Mouse (Mus musculus) midbrain, postnatal 0 days (tissue): ENCODE data around the gene Pelp1. TPM values are rescaled to one million over a fixed set of nuclear protein-coding genes. Genes with fewer than 3 reads are reported as not detected.

ENCODE experiments used
- ATAC-seq: fragments of 200-750 bp; cut with Nextera tagmentation; 2 replicates; pipeline ENCODE4 v1.8.0; 2017; ENCODE audit warnings: moderate number of reproducible peaks, mild to moderate bottlenecking, moderate TSS enrichment, moderate library complexity; ENCODE audit not compliant: low FRiP score
- DNase-seq: peaks from one replicate; pipeline ENCODE4 v3.0.0-alpha.2; 2015; ENCODE audit warnings: low spot score
- H3K27ac ChIP-seq: fragments of 300-500 bp; sonication (generic); 2 replicates; pipeline ENCODE4 v1.5.1; 2014; ENCODE audit warnings: low read depth, mild to moderate bottlenecking, low read length, mixed read lengths
- H3K27me3 ChIP-seq: fragments of 300-500 bp; sonication (generic); 2 replicates; pipeline ENCODE4 v1.6.1; 2014; ENCODE audit warnings: low read length, control low read depth, mixed read lengths; ENCODE audit not compliant: insufficient read depth
- H3K36me3 ChIP-seq: fragments of 300-500 bp; sonication (generic); 2 replicates; pipeline ENCODE4 v1.6.1; 2014; ENCODE audit warnings: low read length, control low read depth, mixed read lengths; ENCODE audit not compliant: insufficient read depth
- H3K4me1 ChIP-seq: fragments of 300-500 bp; sonication (generic); 2 replicates; pipeline ENCODE4 v1.6.1; 2014; ENCODE audit warnings: mild to moderate bottlenecking, control low read depth, antibody characterized with exemption, low read length, mixed read lengths; ENCODE audit not compliant: insufficient read depth
- H3K4me2 ChIP-seq: fragments of 300-500 bp; sonication (generic); 2 replicates; pipeline ENCODE4 v1.6.1; 2014; ENCODE audit warnings: low read depth, mild to moderate bottlenecking, low read length, mixed read lengths; ENCODE audit not compliant: poor library complexity, severe bottlenecking
- H3K4me3 ChIP-seq: fragments of 300-500 bp; sonication (generic); 2 replicates; pipeline ENCODE4 v1.5.1; 2014; ENCODE audit warnings: low read depth, mild to moderate bottlenecking, low read length, moderate library complexity
- H3K9ac ChIP-seq: fragments of 300-500 bp; sonication (generic); replicated peaks from 2 replicates; pipeline ENCODE4 v1.6.1; 2014; ENCODE audit warnings: mild to moderate bottlenecking, low read length, moderate library complexity, mixed read lengths; ENCODE audit not compliant: poor library complexity, severe bottlenecking
- H3K9me3 ChIP-seq: fragments of 300-500 bp; sonication (generic); 2 replicates; pipeline ENCODE4 v1.6.1; 2016; ENCODE audit warnings: low read length, control low read depth
- CTCF ChIP-seq: IDR thresholded peaks from 2 replicates; pipeline ENCODE4 v1.5.1; 2016; ENCODE audit warnings: antibody characterized with exemption, mild to moderate bottlenecking
- WGBS: fragments of 180-500 bp; shearing (Covaris S2); extraction: QIAGEN DNeasy Blood & Tissue Kit; methylation state at CpG from one replicate; pipeline ENCODE4 v1.1.7; 2014; 5-methylcytosine and 5-hydroxymethylcytosine counted together
- polyA plus RNA-seq: library from polyadenylated mRNA; unstranded; fragments of >200 nt; fragmentation: Nextera tagmentation; extraction: Ambion mirVana; gene quantifications from 2 replicates; pipeline ENCODE4 v1.2.1, GENCODE M21; 2015
- total RNA-seq: library from RNA; depleted of rRNA; stranded (reverse); fragments of >200 nt; gene quantifications from 2 replicates; pipeline ENCODE4 v1.2.3, GENCODE M21; 2014

Gene Pelp1
- total and polyA plus RNA-seq, 2 experiments from 2014 or later, result 28.0 to 35.6 TPM

GRCm38 (mm10) chr11:70438728-70439374 is 29.0 kb upstream of the Pelp1 start:
- H3K27me3 ChIP-seq, result no peaks in the 10 kb centered on the region
- peaks cover 52% of the 10 kb centered on the region for H3K36me3 ChIP-seq
- H3K4me2 ChIP-seq, result no peak overlapping the region
- peaks cover 2% of the 10 kb centered on the region for H3K4me1 ChIP-seq
- DNase-seq (no peak), ATAC-seq (no peak)
- H3K4me3 ChIP-seq, result no peak overlapping the region
- no peaks in the 10 kb centered on the region for H3K9me3 ChIP-seq
- H3K27ac ChIP-seq, result no peak overlapping the region
- no peak for TF ChIP-seq CTCF
- 92% methylated on average over 7 of the region's 7 CpGs for WGBS
- no peak overlapping the region for H3K9ac ChIP-seq

GRCm38 (mm10) chr11:70437426-70437825 is 27.6 kb upstream of the Pelp1 start:
- no peak for TF ChIP-seq CTCF
- WGBS, result 91% methylated on average over 6 of the region's 6 CpGs
- Histone ChIP-seq H3K27me3 (no peaks in the 10 kb centered on the region), H3K27ac (no peak overlapping the region), H3K4me2 (no peak overlapping the region), H3K36me3 (peaks cover 52% of the 10 kb centered on the region), H3K4me3 (no peak overlapping the region), H3K4me1 (peaks cover 8% of the 10 kb centered on the region), H3K9me3 (no peaks in the 10 kb centered on the region), H3K9ac (no peak overlapping the region)
- ATAC-seq (no peak), DNase-seq (no peak)

- H3K36me3 ChIP-seq, result peaks cover 45% of the 10 kb centered on the region
- WGBS, result 83% methylated on average over 5 of the region's 5 CpGs
Measured at GRCm38 (mm10) chr11:70435476-70435875, 25.6 kb upstream of the Pelp1 start.

GRCm38 (mm10) chr11:70433951-70434350 is 24.1 kb upstream of the Pelp1 start:
- TF ChIP-seq CTCF, result no peak
- H3K27me3 ChIP-seq, result no peaks in the 10 kb centered on the region
- ATAC-seq (no peak), DNase-seq (no peak)
- WGBS, result 89% methylated on average over 3 of the region's 3 CpGs
- peaks cover 8% of the 10 kb centered on the region for H3K4me1 ChIP-seq
- peak overlapping the region; percentile 78 for H3K4me2 ChIP-seq
- no peak overlapping the region for H3K27ac ChIP-seq
- no peaks in the 10 kb centered on the region for H3K9me3 ChIP-seq
- H3K36me3 ChIP-seq, result peaks cover 30% of the 10 kb centered on the region
- peak overlapping the region; percentile 70 for H3K4me3 ChIP-seq
- peak overlapping the region; percentile 76 for H3K9ac ChIP-seq

More at GRCm38 (mm10) chr11:70435476-70435875, 25.6 kb upstream of the Pelp1 start:
- Histone ChIP-seq H3K27ac (no peak overlapping the region), H3K9me3 (no peaks in the 10 kb centered on the region), H3K27me3 (no peaks in the 10 kb centered on the region), H3K4me2 (no peak overlapping the region), H3K4me3 (no peak overlapping the region), H3K9ac (no peak overlapping the region), H3K4me1 (peaks cover 8% of the 10 kb centered on the region)
- no peak for ATAC-seq
- DNase-seq, result no peak
- no peak for TF ChIP-seq CTCF

GRCm38 (mm10) chr11:70433569-70433943 is 23.7 kb upstream of the Pelp1 start:
- peak overlapping the region; percentile 78 for H3K4me2 ChIP-seq
- H3K36me3 ChIP-seq, result peaks cover 26% of the 10 kb centered on the region
- H3K9ac ChIP-seq, result peak overlapping the region; percentile 76
- no peaks in the 10 kb centered on the region for H3K9me3 ChIP-seq
- ATAC-seq, result no peak
- WGBS, result 75% methylated on average over 1 of the region's 1 CpGs
- no peak overlapping the region for H3K27ac ChIP-seq
- H3K4me3 ChIP-seq, result peak overlapping the region; percentile 70
- H3K27me3 ChIP-seq, result no peaks in the 10 kb centered on the region
- no peak for TF ChIP-seq CTCF
- peaks cover 8% of the 10 kb centered on the region for H3K4me1 ChIP-seq
- no peak for DNase-seq

GRCm38 (mm10) chr11:70432895-70433568 is 23.2 kb upstream of the Pelp1 start:
- peak overlapping the region; percentile 76 for H3K9ac ChIP-seq
- H3K9me3 ChIP-seq, result no peaks in the 10 kb centered on the region
- H3K4me2 ChIP-seq, result peak overlapping the region; percentile 78
- H3K27me3 ChIP-seq, result no peaks in the 10 kb centered on the region
- peak; percentile 52 for DNase-seq
- H3K36me3 ChIP-seq, result peaks cover 21% of the 10 kb centered on the region
- H3K4me1 ChIP-seq, result peaks cover 8% of the 10 kb centered on the region
- H3K4me3 ChIP-seq, result peak overlapping the region; percentile 70
- peak overlapping the region; percentile 78 for H3K27ac ChIP-seq
- peak; percentile 15 for ATAC-seq
- 4% methylated on average over 15 of the region's 15 CpGs for WGBS
- TF ChIP-seq CTCF, result no peak
